Mouse (Mus musculus): ENCODE results near the gene Atf2.
"Not testable (repeated sequence)": the region's sequence is repeated elsewhere in the genome, so short reads cannot be mapped to it uniquely, and the experiment has no call there.

The Atf2 gene

GRCm38 (mm10) chr2:73885997-73886396 is 6.4 kb downstream of the Atf2 start:
- no peak for DNase-seq (ENCODE audit: low read depth, low spot score)

GRCm38 (mm10) chr2:73877891-73878290 is 14.5 kb downstream of the Atf2 start:
- no peak for DNase-seq (ENCODE audit: low read depth, low spot score)

GRCm38 (mm10) chr2:73867764-73868487 is 24.5 kb downstream of the Atf2 start:
- peak; percentile 31 for DNase-seq (ENCODE audit: low read depth, low spot score)

GRCm38 (mm10) chr2:73860046-73860624 is 32.3 kb downstream of the Atf2 start:
- peak; percentile 29 for DNase-seq (ENCODE audit: low read depth, low spot score)

- DNase-seq (ENCODE audit: low read depth, low spot score), result no peak
Observed at GRCm38 (mm10) chr2:73857352-73857751, 35.1 kb downstream of the Atf2 start.

GRCm38 (mm10) chr2:73856246-73856645 is 36.2 kb downstream of the Atf2 start:
- DNase-seq (ENCODE audit: low read depth, low spot score), result no peak

- no peak for DNase-seq (ENCODE audit: low read depth, low spot score)
Observed at GRCm38 (mm10) chr2:73834406-73835015, 57.9 kb downstream of the Atf2 start.

GRCm38 (mm10) chr2:73833284-73833683 is 59.2 kb downstream of the Atf2 start:
- DNase-seq (ENCODE audit: low read depth, low spot score), result no peak

GRCm38 (mm10) chr2:73818742-73819141 is 73.7 kb downstream of the Atf2 start:
- no peak for DNase-seq (ENCODE audit: low read depth, low spot score)

GRCm38 (mm10) chr2:73807609-73808008 is 84.8 kb downstream of the Atf2 start:
- no peak for DNase-seq (ENCODE audit: low read depth, low spot score)

GRCm38 (mm10) chr2:73800127-73800526 is 92.3 kb downstream of the Atf2 start:
- DNase-seq (ENCODE audit: low read depth, low spot score), result not testable (repeated sequence)

- no peak for DNase-seq (ENCODE audit: low read depth, low spot score)
Observed at GRCm38 (mm10) chr2:73798786-73799185, 93.7 kb downstream of the Atf2 start.

- DNase-seq (ENCODE audit: low read depth, low spot score), result no peak
Observed at GRCm38 (mm10) chr2:73798136-73798535, 94.3 kb downstream of the Atf2 start.

- DNase-seq (ENCODE audit: low read depth, low spot score), result peak; percentile 67
Observed at GRCm38 (mm10) chr2:73791846-73792630, 100.4 kb downstream of the Atf2 start.

- DNase-seq (ENCODE audit: low read depth, low spot score), result no peak
Observed at GRCm38 (mm10) chr2:73790332-73790731, 102.1 kb downstream of the Atf2 start.

GRCm38 (mm10) chr2:73788395-73788794 is 104.0 kb downstream of the Atf2 start:
- DNase-seq (ENCODE audit: low read depth, low spot score), result no peak

GRCm38 (mm10) chr2:73782371-73782905 is 110.0 kb downstream of the Atf2 start:
- no peak for DNase-seq (ENCODE audit: low read depth, low spot score)

GRCm38 (mm10) chr2:73780321-73781010 is 112.0 kb downstream of the Atf2 start:
- DNase-seq (ENCODE audit: low read depth, low spot score), result no peak

GRCm38 (mm10) chr2:73779796-73780195 is 112.6 kb downstream of the Atf2 start:
- DNase-seq (ENCODE audit: low read depth, low spot score), result no peak

- DNase-seq (ENCODE audit: low read depth, low spot score), result no peak
Observed at GRCm38 (mm10) chr2:73779016-73779595, 113.3 kb downstream of the Atf2 start.

- no peak for DNase-seq (ENCODE audit: low read depth, low spot score)
Observed at GRCm38 (mm10) chr2:73776936-73777335, 115.5 kb downstream of the Atf2 start.

All from WW6 (cell line).